Mouse (Mus musculus) adrenal gland, adult 18-20 months (tissue): ENCODE data around the gene Tmem175. TPM values are rescaled to one million over a fixed set of nuclear protein-coding genes. Genes with fewer than 3 reads are reported as not detected.

Source experiments
- DNase-seq, 2 experiments: peaks; one replicate each; pipeline ENCODE4 v3.0.0; 2021 to 2022; ENCODE audit warnings: low spot score in 2 of 2
- total RNA-seq, 2 experiments: library from RNA; stranded (reverse); gene quantifications; 1 replicate in 1 of 2; 2 replicates in 1 of 2; pipeline ENCODE4 v1.2.3; 2021

The Tmem175 gene
- total RNA-seq, 2 experiments from 2014 or later: 17.2 to 25.4 TPM

DNA sequence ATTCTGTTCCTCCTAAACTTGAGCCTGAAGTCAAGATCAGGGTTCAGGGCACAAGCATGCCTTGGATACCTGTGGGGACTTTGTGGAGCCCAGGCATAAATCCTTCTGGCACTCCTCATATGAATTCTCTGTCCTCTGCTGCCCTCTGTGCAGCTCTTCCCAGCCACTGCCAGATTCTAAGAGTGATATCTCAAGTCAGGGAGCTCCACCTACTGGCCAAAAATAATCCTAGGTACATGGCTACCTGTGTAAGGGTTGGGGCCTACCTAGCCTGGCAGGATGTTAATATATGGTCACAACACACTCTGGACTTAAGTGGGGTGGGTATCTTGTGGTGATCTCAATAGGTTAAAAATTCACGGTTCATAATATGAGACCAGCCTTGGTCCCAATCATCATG is 22.3 kb downstream of the Tmem175 start:
- DNase-seq: no peak

DNA sequence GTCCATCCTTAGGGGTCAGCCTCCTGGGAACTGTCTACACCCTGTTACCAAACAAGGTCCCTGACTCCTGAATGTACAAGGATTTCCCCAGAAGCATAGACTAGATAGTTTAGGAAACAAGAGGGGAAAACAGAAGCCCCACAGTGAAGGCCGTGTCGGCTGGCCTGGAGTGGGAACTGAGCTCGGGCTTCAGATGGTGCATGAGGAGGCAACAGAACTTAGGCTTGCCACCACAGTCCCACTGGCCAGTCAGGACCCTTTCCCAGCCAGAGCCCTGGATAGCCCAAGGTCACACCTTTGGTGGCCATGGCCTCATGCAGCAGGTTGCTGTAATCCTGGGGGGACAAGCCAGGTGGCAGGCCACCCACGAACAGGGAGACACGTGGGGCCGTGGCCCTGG is 23.8 kb downstream of the Tmem175 start:
- DNase-seq: no peak

DNA sequence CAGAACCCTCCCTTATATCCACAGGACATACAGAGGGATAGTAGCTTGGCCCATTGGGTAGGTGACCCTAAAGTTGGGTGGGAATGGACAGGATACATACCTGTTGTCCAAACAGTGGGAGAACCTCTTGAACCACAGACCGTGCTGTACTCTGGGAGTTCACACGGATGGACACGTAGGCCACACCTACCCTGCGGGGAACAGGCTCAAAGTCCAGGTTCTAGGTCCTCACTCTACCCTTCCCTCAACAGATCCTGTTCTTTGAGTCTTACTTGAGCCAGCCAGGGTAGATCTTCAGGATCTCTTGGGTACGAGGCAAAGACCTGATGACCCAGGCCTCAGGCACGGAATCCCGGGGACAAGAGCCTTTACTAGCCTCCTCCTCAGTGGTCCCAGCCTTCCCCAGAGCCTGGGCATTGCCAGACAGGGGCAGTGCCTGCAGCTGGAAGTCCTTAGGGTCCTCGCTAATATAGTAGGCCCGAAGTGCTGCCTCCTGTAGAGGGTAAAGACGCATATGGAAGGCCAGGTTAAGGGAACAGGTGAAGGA is 24.9 kb downstream of the Tmem175 start:
- DNase-seq: no peak

DNA sequence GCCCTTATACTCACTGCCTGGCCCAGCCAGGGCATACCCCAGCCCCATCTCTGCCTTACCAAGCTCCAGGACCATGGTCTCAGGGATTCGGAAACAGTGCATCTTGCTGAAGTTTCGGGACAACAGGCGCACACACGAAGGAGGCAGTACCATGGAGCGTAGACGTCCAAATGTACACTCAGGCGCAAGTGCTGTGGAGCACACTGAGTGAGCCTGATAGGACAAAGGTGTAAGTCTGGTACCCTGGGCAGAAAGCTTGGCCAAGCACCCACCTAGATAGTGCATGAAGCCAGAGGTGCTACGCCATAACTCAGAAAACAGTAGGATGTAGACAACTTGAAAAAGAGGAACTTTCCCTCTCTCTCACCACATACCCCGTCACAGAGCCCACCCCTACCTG is 25.8 kb downstream of the Tmem175 start:
- no peak for DNase-seq

DNA sequence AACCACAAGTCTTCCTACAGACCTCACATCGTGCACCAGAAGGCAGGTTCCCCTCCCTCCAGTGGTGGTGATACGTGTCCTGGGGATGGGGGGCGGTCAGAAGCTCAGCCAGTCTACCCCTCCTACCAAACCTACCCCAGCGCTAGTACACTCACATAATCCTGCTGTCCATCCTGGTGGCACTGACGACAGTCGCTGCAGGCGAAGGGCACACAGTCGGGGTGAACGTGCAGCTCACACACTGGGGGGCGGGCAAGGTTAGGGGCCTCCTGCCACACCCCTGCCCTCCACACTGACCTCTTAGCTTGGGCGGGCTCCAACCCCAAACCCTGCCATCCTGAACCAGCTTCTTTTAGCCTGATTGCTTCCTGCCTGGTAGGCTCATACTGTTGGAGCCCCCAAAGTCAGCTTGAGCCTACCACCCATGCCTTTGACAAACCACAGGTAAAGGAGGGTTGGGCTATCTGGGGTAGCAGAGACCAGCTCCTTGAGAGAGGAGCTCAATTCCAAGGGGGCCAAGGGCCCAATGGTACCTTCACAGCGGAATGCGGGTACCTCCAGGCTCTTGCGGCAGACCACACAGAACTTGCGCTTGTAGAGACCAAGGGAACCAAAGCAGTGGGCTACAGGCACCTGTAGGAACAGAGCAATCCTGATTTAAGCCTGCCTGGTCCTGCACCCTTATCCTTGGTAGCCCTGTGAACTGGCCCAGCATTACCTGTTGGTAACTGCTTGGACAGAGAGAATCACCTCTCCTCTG is 26.5 kb downstream of the Tmem175 start:
- no peak for DNase-seq

DNA sequence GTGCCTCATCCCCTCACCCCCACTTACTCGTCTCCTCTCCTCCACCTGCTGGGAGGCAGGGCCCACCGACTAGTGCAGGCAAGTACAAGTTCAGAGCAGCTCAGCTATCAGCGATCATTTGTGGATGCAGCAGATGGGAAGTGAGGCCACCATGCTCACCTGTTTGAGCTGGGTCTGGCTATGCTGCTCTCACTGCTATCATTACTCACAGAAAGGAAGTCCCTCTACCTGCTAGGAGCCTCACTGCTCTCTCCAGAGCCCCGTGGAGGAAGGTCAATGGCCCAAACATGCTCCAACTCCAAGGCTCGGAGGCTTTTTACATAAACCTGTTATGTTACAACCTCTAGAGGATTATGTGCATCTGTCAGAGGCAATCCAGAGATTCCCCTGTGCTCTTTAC is 27.8 kb downstream of the Tmem175 start:
- DNase-seq: no peak

DNA sequence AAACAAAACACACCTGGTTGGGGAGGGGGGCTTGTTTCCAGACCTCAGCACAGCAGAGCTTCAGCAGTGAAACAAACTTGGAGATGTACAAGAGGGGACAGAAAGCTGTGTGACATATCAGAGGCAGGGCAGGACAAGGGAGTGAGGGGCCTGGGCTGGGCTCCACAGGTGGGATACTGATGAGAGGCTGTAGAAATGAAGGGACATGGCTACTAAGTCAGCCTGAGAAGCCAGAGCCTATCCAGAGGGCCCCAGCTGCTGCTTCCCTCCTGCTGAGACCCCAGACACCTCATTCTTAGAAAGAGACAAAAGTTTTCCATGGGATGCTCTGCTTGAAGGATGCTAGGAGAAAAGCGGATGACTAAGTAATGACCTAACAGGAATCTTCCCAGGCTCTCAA is 29.0 kb downstream of the Tmem175 start:
- DNase-seq: no peak

DNA sequence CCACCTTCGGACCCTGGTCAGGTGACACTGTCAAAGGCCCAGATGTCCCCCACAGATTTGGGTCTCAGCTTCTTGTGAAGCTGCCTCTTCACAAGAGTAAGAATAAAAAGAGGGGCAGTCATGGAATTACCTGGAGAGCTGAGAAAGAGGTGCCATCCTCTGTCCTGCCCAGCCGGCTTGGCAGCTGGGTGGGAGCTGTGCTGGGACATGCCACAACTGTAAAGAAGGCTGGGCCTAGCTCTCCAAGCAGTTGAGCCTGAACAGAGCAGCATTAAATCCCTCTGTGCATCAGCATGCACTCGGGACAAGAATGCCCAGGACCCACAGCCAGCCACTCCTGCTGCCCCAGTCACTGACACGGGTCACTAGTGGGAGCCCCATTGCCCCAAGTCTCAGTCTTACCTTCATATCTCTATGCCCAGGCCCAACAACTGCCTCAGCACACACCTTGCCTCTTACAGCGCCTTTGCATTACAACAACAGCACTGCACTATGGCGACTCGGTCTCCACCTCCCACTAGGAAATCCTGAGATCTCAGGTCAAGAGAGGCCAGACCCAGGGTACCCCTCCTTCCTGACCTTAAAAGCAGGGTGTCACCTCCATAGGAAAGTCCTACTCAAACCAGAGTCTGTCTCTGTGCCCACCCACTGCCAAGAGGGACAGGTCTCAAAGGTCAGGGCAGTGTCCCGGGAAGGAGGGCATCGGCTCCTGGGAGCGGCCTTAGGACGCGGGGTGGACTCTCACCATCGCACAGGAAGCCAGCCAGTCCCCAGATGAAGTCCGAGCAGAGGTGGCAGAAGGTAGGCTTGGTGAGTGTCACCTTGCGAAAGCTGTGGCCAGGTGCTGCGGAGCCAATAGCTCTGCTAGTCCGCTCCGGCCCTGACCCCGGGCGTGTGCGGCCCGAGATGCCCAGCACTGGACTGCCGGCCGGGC is 30.4 kb downstream of the Tmem175 start, which contains the start of gene Idua:
Idua (plus strand) TSS at position 634 of the 934 bp plus-strand sequence.
- no peak for DNase-seq

DNA sequence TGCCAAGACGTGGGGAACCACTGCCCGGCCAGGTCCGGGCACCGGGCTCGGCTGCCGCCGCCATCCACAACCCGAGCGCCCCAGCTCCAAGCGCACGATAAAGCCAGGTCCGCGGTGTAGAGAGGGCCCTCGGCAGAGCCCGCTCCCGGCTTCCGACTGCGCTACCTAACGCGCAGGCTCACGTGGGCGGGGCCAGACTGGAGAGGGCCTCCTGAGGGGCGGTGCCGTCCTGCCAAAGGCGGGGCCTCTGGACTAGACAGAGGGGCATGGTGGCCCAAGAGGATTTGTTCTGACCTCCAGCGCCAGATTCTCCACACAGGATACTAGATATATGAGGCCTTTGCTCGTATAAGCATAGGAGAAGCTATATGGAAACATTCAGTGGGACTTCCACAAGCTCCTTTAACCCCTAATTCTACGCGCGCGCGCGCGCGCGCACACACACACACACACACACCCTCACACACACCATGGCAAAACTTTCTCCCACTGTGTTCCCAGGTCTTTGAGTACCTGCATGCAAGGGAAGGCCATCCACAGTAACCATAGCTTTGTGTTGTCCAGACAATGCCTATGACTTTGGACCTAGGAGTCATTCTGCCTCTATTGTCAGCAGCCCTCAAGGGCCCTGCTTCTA is 31.2 kb downstream of the Tmem175 start:
- peak; percentile 88 to 89 for DNase-seq

DNA sequence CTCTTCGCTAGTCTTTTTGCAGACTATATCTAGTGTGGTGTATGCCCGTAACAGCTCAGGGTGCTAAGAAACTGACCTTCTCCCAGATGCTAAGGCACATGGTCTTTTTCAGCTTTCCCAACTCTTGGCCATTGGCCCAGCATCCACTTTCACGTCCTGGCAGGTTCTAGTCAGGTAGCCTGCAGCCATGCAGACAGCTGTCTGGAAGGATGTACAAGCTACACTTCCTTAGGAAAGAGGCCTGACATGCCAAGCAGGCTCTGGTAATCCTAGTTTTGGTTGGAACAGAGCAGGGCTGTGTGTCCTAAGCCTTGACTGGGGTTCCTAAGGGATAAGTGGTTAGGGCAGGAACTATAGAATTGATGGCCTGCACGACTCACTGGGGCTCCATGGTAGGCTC is 33.2 kb downstream of the Tmem175 start:
- DNase-seq: no peak

DNA sequence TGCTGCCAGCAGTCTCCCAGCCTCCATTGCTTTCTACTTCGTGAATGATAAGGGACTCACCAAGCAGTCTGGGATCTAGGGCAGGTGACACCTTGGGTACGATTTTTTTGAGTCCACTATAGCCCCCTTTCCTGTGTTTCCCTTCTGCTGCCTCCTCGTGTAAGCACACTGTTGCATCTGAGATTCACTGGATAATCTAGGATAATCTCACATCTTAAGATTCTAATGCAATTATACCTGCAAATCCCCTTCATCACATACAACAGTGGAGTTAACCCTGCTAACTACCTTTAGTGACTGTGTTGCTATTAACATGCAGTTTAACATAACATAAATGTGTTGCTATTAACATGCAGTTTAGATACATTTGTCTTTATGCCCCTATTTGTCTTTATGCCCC is 35.5 kb downstream of the Tmem175 start:
- DNase-seq: no peak

DNA sequence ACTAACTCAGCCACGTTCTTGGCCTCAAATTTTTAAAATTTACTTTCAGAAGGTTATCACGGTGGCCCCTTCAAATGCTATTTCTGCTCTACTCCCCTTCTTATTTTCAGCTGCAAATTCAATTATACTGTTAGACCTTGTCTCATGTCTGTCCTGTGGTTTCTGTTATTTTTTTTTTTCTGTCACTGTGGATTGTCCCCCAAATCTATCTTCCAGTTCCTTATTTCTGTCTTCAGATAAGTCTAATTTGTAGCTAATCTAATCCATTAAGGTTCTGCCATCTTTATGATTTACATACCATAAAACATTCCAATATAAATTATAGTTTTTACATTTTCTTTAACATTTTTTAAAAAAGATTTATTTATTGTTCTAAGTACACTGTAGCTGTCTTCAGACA is 37.8 kb downstream of the Tmem175 start:
- no peak for DNase-seq

DNA sequence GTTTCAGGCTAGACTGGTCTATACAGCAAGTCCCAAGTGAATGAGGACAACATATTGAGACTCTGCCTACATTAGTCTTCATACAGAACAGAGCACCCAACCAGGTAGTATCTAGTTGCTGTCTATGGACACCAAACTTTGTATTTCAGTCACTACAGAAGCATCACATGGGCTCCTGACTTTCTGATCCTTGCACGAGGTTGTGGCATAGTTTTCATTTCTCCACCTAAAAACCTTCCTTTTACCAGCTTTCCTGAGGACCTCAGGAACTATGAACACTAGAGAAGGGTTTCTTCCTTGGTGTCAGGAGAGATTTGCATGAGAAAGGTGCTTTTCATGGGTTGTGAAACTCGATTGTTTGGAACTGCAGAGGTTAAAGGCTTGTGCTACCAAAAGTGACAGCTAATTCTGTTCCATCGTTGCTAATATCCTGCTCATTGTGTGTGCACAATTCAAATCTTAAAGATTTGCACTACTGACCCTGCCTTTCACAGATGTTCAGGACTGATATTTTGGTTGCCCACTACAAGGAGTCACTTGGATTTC is 38.9 kb downstream of the Tmem175 start:
- no peak for DNase-seq

DNA sequence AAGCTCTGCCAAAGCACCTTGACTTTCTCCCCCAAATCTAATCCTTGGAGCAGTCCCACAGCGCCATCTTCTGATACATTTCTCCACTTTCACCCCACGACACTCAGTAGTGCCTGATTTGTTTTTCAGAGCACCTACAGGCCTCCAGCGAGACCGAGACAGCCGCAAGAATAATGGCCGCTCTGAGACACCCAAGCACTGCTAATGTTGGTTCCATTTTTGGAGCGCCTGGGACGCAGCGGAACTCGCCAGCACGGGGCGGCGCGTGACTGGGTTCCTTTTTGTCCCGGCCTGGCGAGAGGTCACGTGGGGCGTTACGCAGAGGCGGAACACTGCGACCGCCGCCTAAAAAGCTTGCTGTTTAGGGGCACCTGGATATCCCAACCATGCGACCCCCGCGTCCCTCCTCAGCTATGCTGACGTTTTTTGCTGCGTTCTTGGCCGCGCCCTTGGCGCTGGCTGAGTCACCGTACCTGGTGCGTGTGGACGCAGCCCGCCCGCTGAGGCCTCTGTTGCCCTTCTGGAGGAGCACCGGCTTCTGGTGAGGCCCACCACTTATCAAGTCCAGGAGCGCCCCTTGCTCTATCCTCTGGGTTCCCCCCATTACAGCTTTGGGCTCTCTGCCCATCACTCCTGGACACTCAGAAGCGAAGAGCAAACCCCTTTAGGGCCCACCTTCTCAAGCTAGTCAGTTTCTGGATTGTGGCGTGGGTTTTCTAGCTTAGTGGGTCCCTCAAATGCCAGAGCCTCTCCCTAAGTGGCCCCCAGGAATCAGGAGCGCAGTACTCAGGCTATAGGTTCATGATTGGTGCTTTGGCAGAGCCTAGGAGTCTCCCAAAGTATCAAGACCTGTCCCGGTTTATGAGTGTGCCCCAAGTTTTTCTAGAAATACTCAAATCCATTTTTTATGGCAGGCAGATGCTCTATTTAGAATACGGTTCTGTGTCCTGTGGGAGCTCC is 39.7 kb downstream of the Tmem175 start, which contains the start of gene Dgkq:
Dgkq (minus strand) TSS at position 696 of the 960 bp plus-strand sequence.
- peak; percentile 85 for DNase-seq

DNA sequence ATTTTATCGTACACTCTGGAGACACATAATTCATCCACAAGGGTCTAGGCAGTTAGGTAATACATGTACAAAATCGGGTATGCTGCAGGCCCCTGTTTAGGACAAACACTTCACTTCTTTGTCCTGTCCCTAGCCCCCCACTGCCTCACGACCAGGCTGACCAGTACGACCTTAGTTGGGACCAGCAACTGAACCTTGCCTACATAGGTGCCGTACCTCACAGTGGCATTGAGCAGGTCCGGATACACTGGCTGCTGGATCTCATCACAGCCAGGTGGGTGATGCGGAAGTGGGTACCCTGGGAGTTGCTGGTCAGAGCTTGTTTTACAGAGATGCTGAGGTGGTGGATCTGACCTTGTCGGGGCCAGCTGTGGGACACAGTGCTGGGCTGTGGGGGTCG is 40.4 kb downstream of the Tmem175 start:
- no peak for DNase-seq

DNA sequence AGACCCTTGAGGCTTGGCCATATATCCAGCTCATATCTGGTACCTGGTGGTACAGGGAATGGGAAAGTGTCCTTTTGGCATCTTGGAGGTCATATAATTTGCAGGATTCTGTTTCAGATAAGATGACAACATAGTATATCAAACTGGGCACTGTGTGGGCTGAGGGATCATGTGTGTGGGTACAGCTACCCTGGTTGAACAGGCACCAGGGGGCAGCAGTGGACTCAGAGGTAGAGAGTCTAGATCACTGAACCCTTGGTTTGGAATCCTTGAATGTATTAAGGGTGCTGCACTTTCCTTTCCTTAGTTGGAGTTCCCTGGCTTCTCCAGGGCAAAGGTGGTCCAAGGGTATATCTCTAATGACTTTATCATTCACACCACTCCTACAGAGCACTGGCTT is 41.2 kb downstream of the Tmem175 start:
- peak in 1 of 2 experiments; percentile 58 for DNase-seq

DNA sequence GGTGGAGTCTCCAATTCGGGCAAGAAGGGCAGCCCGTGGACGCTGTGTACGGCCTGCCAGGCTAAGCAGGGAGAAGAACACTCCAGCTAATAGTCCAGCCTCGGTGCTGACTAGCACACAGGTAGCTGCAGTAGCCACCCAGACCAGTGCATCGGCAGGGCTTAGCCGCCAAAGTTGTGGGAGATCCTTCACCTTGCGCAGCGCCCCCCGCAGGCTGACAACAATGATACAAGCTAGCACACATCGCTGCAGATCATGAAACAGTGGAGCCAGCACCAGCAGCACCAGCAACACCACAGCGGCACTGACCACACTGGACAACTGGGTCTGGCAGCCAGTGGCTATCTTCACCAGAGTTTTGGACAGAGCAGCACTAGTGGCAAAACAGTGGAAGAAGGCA is 42.2 kb downstream of the Tmem175 start:
- no peak for DNase-seq

DNA sequence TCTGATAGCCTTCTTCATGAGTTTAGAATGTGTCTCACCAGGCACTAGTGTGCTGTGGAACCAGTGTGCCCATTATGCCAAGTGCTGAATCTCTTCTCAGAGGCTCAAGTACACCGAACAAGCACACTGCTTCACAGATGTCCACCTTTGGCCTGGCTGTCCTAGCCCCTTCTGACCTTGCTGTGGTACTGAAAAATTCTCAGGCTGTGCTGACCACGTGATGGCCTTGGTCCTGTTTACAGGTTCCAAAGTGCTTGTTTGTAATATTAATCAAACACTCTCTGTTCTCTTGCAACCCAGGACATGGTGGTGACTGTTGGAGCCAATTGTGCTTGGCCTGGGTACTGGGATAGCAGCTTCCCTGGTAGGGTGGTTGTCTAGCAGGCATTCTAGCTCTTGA is 45.1 kb downstream of the Tmem175 start:
- no peak for DNase-seq

DNA sequence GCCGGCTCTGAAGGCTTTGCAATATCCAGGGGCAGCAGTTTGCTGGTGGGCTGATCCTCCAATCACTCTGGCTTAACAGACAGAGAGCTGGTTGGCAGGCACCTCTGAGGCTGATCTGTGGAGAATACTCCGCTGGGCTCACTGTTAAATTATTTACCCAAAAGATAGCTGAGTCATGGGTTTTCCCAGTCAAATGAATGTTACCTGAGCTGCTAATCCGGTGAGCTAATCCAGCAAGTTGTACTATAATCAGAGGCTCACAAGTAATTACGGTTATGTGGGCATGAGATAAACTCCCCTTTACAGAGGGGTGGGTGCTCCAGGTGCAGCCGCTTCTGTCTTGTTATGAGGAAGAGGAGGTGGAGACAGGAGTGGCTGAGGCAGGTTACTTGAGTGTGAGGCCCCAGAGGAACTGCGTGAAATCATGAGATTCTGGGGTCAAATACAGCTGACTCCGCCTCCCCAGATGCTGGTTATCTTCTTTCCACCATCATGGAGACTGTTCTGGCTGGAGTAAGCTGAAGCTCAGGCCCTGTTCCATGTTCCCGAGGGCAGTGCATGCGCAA is 45.8 kb downstream of the Tmem175 start, which contains the start of gene Slc26a1:
Slc26a1 (minus strand) TSS at position 319 of the 566 bp plus-strand sequence.
- no peak for DNase-seq
